Mouse (Mus musculus) kidney, postnatal 36 days (tissue): ENCODE data around the gene Nck1.
A peak's percentile ranks its signal among the peaks of the same experiment; 100 is the strongest.

Experiments used
- DNase-seq, 2 experiments: peaks; one replicate each; pipeline ENCODE4 v3.0.0; 2021 to 2022; ENCODE audit warnings: mixed read lengths in 2 of 2

Gene Nck1

GRCm38 (mm10) chr9:100545715-100546593 is at the start of gene Nck1:
Gene Nck1, minus strand, starts transcription at chr9:100546134.
- peak; percentile 99 to 100 for DNase-seq

DNA sequence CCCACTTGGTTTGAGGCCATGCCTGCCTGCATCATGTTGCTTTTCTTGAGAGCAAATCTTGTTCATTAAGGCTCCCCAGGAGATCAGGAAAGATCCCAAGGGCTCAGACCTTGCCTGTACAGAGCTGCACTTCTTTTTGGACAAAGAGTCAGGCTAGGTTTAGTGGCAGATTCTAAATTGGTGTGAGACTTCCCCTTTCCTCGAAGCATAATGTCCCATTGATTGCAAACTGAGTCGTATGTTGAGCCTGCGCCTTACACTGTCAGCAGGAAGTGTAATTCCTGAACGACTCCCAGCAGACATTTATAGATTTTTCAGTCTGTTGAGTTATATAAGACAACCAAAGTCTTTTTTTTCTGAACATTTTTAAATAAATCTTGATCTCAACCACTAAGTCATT is 44.5 kb upstream of the Nck1 start:
- DNase-seq = no peak

DNA sequence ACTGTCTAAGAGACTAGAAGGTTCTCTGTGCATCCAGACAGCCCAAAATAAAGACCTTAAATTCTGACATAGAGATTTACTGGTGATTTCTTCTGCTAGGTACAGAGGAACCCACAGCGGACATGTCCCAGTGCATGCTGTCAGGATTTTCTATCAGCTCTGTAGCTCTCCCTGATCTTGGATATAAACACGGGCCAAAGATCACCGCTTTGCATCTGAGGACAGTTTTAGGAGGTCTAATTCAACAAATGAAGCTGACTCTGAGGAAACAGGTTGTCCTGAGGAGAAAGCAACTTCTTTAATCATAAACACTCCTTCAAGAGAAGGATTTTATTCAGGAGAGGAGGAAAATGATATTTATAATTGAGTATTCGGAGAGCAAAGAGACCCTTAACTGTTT is 38.1 kb upstream of the Nck1 start:
- DNase-seq = no peak

DNA sequence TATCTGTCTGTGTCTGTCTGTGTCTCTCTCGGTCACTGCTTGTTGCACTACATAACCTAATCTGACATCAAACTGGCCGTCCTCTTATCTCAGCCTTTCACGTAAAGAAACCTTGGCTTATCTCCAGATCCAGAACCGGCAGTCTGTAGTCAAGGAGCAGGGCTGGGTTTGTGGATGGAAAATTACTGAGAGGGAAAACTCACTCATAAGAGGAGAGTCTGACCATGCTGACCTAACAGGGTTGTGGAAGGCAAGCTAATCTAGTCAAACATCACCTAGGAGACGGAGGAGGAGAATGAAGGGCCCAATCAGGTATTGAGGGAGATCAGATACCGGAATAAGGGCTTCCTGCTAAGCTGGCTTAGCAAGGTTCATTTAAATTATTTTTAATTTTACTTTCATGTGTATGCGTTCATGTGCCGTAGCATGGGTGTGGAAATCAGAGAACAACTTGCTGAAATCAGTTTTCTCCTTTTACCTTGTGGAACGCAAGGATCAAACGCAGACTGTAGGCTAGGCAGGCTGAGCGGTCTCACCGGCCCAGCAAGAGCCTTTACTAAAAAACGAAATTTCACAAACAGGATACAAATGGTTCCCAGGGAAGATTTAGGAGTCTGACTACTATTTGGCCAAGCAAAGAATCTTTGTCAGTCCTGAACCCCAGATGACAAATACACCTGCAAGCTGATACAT is 37.1 kb upstream of the Nck1 start:
- peak; percentile 44 to 74 for DNase-seq

GRCm38 (mm10) chr9:100581543-100582492 is 35.9 kb upstream of the Nck1 start:
- peak; percentile 87 to 93 for DNase-seq

- no peak for DNase-seq
Observed at GRCm38 (mm10) chr9:100580196-100580740, 34.3 kb upstream of the Nck1 start.

GRCm38 (mm10) chr9:100573942-100574341 is 28.0 kb upstream of the Nck1 start:
- DNase-seq = no peak

- no peak for DNase-seq
Observed at GRCm38 (mm10) chr9:100573300-100573699, 27.4 kb upstream of the Nck1 start.

DNA sequence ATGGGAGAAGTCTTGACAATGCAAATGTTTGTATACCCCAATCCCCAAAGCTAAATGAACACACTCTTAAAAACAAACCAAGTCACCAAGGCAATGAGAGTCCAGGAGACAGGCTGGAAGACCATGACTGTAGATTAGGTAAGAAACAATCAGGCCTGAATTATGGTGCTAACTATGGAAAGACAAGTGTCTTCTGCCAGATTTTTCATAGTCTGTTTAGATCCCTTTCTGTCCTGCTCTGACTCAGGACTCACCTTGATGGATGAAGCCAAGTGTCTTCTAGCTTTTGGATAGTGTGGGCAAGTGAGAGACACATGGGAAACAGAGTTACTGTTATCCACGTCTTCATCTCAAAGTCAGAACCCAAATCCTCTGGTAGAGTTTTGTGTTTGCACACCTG is 25.6 kb upstream of the Nck1 start:
- DNase-seq = no peak

- DNase-seq = peak; percentile 24 to 60
Observed at GRCm38 (mm10) chr9:100570626-100571233, 24.8 kb upstream of the Nck1 start, which contains the start of gene Slc35g2. Gene Slc35g2, minus strand, starts transcription at chr9:100571090.

DNA sequence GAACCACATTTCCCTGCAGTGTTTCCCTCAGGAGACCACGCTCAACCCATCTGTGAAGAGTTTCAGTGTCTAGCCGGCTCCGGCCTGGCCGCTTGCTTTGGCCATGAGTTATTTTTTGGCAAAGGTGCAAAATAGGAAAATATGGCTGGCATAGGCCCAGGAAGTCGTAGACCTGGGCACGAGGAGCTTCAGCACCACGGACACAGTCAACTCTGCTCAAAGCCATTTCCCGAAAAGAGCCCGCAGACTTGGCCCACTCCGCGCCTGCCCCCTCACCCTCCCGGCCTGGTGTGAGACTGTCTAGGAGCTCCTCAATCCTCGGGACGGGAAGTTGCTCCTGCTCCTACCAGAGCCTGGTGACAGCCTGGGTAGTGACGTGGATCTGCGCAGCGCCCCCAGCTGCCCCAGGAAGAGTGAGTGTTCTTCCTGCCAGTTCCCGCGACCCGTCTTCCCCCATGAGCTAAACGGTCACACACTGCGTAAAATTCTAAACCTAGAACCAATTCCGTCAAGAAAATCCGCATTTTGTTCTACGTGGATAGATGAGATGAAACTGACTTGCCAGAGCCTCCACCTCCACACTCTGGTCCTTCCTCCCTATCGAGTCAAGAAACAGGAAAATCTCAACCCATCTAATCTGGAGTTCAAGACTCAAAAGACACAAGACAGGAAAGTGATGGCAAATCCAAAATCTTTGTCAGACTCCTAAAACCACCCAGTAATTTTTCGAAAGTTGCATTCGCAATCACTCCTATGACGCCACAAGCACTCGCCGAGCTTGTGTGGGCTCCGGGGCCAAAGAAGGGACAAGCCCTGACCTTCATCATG is 24.1 kb upstream of the Nck1 start:
- peak; percentile 50 to 68 for DNase-seq

- DNase-seq = no peak
Observed at GRCm38 (mm10) chr9:100560251-100560890, 14.4 kb upstream of the Nck1 start.

DNA sequence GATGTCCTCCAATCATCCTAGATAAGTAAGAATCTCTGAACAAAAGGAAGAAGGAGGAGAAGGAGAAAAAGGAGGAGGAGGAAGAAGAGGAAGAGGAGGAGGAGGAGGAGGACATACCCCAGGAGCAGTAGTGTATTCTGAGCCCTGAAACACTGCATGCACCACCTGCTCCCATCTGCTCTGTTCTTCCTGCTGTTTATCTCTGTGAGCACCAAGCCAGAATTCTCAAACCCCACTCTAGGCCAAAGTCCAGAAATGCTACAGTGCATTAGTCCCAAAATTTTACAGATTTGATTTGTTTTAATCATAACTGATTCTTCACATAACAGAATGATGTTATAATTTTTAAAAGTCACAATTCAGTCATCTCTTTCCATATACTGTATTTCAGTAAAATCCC is 13.1 kb upstream of the Nck1 start:
- no peak for DNase-seq

DNA sequence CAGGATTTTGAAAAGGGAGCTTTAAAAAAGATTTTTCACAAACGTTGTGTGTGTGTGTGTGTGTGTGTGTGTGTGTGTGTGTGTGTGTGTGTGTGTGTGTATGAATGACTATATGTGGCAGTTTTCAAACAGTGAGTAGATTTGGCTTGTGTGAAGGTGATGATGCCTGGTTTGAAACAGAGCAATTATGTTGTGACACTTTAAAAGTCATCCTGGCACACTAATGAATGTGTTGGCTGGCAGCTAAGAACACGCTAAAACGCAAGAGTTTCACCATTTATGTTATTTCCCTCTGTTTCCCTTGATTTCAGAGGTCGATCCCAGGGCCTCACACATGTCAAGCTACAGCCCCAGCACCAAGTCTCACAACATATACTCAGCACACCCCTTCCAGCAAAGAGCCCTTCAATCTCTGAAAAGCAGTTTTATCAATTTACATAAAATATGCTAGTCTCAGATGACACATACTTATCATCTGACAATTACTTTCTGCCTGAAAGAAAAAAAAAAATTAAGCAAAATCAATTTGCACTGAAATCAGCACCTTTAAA is 12.2 kb upstream of the Nck1 start:
- no peak for DNase-seq

DNA sequence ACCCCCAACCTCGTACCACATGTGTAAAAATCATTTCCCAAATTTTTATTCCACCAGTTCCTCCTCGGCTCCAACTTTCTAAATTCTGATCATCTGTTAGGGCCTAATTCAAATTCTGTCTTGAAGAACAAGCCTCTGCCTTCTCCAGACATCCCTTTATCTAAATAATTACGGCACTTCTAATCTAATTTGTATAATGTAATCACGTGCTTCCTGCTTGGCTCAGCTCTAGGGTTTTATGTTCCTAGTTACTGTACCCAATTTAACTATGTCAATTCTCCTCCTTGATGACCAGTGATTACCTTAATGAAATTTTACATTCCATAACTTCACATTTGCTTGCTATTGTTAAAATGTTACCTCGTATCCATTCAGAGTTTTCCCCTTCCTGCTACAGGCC is 9.8 kb upstream of the Nck1 start:
- DNase-seq = no peak

DNA sequence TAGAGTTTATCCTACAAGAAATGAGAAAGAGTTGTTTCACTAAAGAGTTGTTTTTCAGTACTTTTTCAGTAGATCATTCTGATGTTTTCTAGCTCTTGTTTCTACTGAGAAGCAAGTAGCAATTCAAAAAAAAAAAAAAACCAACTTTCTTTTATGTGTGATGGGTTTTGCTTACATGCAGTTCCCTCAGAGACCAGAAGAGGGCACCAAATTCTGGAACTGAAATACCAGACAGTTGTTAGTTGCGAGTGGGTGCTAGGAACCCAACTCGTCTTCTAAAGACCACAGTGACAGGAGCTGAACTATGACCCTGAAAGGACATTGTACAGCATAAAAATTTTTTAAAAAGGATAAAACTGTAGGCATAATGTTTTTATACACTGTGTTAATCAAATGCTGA is 2.4 kb upstream of the Nck1 start:
- peak; percentile 4 to 40 for DNase-seq

DNA sequence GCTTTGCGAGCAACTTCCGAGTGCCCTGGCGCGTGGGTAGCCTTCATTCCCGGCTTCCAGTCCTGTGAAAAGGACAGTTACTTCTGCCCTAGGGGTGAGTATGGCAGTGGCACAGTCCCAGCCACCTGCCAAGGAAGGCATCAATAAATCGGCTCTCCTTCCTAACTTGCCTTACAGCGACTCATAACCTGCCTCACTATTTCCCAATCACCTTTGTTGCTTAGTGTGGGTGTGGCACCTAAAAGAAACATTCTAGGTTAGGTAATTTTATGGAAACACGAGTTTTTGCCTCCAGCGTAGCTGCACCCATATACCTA is 618 bp upstream of the Nck1 start:
- DNase-seq = peak; percentile 16 to 31

DNA sequence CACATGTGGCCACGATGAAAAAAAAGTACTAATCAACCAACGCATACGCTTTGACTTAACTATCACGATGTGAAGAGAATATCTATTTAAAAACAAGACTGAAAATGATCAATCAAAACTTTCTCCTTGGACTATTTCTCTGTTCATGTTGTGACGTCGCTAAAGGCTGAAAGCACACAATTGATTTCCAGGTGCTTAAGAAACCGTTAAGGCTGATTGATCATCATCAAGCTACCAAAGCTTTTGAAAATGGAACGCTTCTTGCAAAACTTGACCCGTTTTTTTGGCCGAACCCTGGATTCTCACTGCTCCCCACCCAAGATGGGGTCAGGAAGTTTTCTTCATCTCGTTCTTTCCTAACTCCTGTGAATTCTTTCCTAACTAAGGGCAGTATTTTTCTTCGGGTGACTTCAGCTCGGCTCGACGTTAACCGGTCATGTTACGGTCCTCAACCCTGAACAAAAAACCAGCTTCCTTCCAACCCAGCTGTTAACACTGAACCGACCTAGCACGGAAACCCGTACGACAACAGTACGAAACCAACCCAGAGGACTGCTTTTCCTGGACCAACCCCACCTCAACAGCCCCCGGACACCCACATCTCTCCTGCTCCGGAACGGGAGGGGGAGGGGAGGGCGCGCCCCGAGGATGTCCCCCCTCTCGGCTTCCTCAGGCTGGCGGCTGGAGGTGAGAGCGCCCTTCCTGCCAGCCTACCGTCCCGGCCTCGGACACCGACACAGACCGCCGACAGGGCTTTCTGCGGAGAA is 803 bp downstream of the Nck1 start:
- DNase-seq = no peak

- DNase-seq = no peak
Observed at GRCm38 (mm10) chr9:100535618-100536262, 10.2 kb downstream of the Nck1 start.
